Mouse (Mus musculus) cortical plate, adult 2 months (tissue): ENCODE results near the gene Plekhg3.

ENCODE experiments used
- CTCF ChIP-seq: fragments of 200-500 bp; IDR thresholded peaks from 2 replicates; pipeline ENCODE4 v1.5.1; 2011; ENCODE audit warnings: mild to moderate bottlenecking, control low read depth, low read length; ENCODE audit not compliant: insufficient read depth; ENCODE audit errors: extremely low read depth
- POLR2A ChIP-seq: fragments of 200-500 bp; IDR thresholded peaks from 2 replicates; pipeline ENCODE4 v1.6.1; 2011; ENCODE audit warnings: mild to moderate bottlenecking, low read length, control low read depth; ENCODE audit not compliant: insufficient read depth; ENCODE audit errors: extremely low read depth

- TF ChIP-seq POLR2A (no peak), CTCF (no peak)
Measured at GRCm38 (mm10) chr12:76541879-76542278, 11.2 kb downstream of the Plekhg3 start.
